Mouse (Mus musculus) thymus, adult 2 months (tissue): ENCODE data around the gene Drc1.

Experiments
- CTCF ChIP-seq: fragments of 200-500 bp; IDR thresholded peaks from 2 replicates; pipeline ENCODE4 v1.5.1; 2012; ENCODE audit warnings: mild to moderate bottlenecking, control low read depth, low read length, moderate library complexity, borderline replicate concordance; ENCODE audit not compliant: control insufficient read depth, poor library complexity, insufficient read depth; ENCODE audit errors: extremely low read depth
- POLR2A ChIP-seq: fragments of 200-500 bp; IDR thresholded peaks from 2 replicates; pipeline ENCODE4 v1.6.1; 2012; ENCODE audit warnings: mild to moderate bottlenecking, low read length, control low read depth, moderate library complexity; ENCODE audit not compliant: control insufficient read depth, poor library complexity, insufficient read depth; ENCODE audit errors: extremely low read depth

DNA sequence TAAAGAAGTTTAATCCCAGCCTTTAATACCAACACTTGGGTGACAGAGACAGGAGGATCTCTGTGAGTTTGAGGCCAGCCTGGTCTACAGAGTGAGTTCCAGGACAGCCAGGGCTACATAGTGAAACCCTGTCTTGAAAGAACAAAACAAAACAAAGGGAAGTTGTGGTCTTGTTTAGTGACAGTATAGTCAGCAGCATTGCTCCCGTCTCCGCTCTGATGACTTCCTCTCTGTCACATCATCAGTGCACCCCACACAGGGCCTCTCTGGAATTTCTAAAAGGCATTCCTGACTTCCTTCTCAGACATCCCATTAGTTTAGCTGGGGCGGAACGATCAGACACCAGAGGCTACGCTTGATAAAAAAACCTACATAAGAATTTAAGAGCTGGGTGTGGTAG, 62.7 kb downstream of the Drc1 start:
- TF ChIP-seq CTCF (no peak), POLR2A (no peak)
